Mouse (Mus musculus): ENCODE data around the gene Slc35e3.

DNA sequence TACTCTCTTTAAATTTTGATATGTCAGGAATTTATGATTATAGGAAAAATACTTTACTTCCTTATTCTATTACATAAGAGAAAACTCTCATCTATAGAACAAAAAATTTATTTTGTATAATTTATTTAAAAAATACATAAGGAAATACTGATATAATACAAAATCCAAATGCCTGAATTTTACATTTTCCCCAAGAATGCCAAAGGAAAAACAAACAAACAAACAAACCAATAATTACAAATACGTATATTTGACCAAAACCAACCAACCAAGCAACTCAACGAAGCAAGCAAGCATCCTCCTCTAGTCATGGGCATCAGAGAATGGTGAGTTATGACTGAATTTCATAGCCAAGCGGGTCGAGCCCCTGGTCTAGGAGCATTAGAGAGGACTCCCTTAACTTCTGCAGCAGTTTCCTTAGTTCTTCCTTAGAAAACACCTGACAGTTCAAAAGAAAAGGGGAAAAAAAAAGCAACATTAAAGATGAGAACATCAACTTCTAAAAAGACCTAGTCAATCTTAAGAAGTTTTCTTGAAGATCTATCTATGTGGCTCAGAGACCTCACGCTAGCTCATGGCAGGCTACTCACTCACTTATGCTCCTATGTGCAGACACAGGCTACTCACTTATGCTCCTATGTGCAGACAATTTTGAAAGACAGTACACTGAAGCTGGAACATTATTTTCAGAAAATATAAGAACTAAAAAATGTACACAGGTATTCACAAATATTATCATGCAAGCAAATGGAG lies 4.5 kb upstream of the Slc35e3 start:
- no peak for TF ChIP-seq POLR2A (IDR thresholded peaks at IDR 0.05; ENCODE audit: low read depth, low read length)
- no peak for TF ChIP-seq ZNF384 (IDR thresholded peaks at IDR 0.05; ENCODE audit: low read depth, low read length)
- TF ChIP-seq CTCF (conservative IDR thresholded peaks at IDR 0.05 in 1 of 2, IDR thresholded peaks at IDR 0.05 in 1 of 2; ENCODE audit: low read depth in 2 of 2, low read length in 2 of 2) = no peak
- no peak for TF ChIP-seq E2F4 (IDR thresholded peaks at IDR 0.05; ENCODE audit: insufficient replicate concordance, low read depth, low read length)
- no peak for TF ChIP-seq ETS1 (conservative IDR thresholded peaks at IDR 0.05; ENCODE audit: low read depth, low read length)
- TF ChIP-seq POLR2AphosphoS2 (IDR thresholded peaks at IDR 0.05; ENCODE audit: low read depth, low read length) = no peak
- TF ChIP-seq TBP (conservative IDR thresholded peaks at IDR 0.05; ENCODE audit: low read depth, low read length) = no peak
- TF ChIP-seq MAFK (IDR thresholded peaks at IDR 0.05; ENCODE audit: insufficient replicate concordance, low read length) = no peak
- TF ChIP-seq HCFC1 (IDR thresholded peaks at IDR 0.05; ENCODE audit: low read depth, low read length) = no peak
- TF ChIP-seq USF2 (conservative IDR thresholded peaks at IDR 0.05; ENCODE audit: low read depth, low read length) = no peak
- TF ChIP-seq TCF12 (IDR thresholded peaks at IDR 0.05; ENCODE audit: low read depth, low read length) = no peak
- TF ChIP-seq ZMIZ1 (IDR thresholded peaks at IDR 0.05; ENCODE audit: low read depth, low read length) = no peak

All from CH12.LX (cell line).